Mouse (Mus musculus) embryonic facial prominence, embryonic 12.5 days (tissue): Measurements from ENCODE around the gene Orai3. TPM values are rescaled to one million over a fixed set of nuclear protein-coding genes. Genes with fewer than 3 reads are reported as not detected.
"Not testable (repeated sequence)": the region's sequence is repeated elsewhere in the genome, so short reads cannot be mapped to it uniquely, and the experiment has no call there.

Experiments
- ATAC-seq: fragments of 200-750 bp; cut with Nextera tagmentation; 2 replicates; pipeline ENCODE4 v1.8.0; 2017; ENCODE audit not compliant: insufficient number of reproducible peaks, insufficient read depth, low FRiP score, low TSS enrichment
- H3K27ac ChIP-seq: fragments of 300-500 bp; sonication (generic); 2 replicates; pipeline ENCODE4 v1.5.1; 2016; ENCODE audit warnings: mild to moderate bottlenecking
- H3K27me3 ChIP-seq: fragments of 300-500 bp; sonication (generic); 2 replicates; pipeline ENCODE4 v1.6.1; 2016; ENCODE audit warnings: mild to moderate bottlenecking, moderate library complexity
- H3K36me3 ChIP-seq: fragments of 300-500 bp; sonication (generic); 2 replicates; pipeline ENCODE4 v1.6.1; 2016; ENCODE audit warnings: mild to moderate bottlenecking
- H3K4me1 ChIP-seq: fragments of 300-500 bp; sonication (generic); 2 replicates; pipeline ENCODE4 v1.6.1; 2016
- H3K4me2 ChIP-seq: fragments of 300-500 bp; sonication (generic); replicated peaks from 2 replicates; pipeline ENCODE4 v1.6.1; 2016; ENCODE audit warnings: mild to moderate bottlenecking, moderate library complexity
- H3K4me3 ChIP-seq: fragments of 300-500 bp; sonication (generic); 2 replicates; pipeline ENCODE4 v1.5.1; 2016; ENCODE audit warnings: mild to moderate bottlenecking
- H3K9ac ChIP-seq: fragments of 300-500 bp; sonication (generic); 2 replicates; pipeline ENCODE4 v1.6.1; 2016; ENCODE audit warnings: mild to moderate bottlenecking, moderate library complexity
- H3K9me3 ChIP-seq: fragments of 300-500 bp; sonication (generic); 2 replicates; pipeline ENCODE4 v1.6.1; 2016; ENCODE audit warnings: mild to moderate bottlenecking, moderate library complexity
- WGBS: fragments of 180-500 bp; shearing (Covaris S2); methylation state at CpG from one replicate; pipeline ENCODE4 v1.1.7; 2016; 5-methylcytosine and 5-hydroxymethylcytosine counted together
- polyA plus RNA-seq: library from polyadenylated mRNA; unstranded; fragments of >200 nt; fragmentation: Nextera tagmentation; extraction: Ambion mirVana; gene quantifications from 2 replicates; pipeline ENCODE4 v1.2.1, GENCODE M21; 2016

The Orai3 gene
- polyA plus RNA-seq, 1 experiment from 2014 or later: 16.7 TPM

GRCm38 (mm10) chr7:127775837-127776236, 6.2 kb downstream of the Orai3 start:
- Histone ChIP-seq H3K4me2 (peak overlapping the region; percentile 86), H3K4me3 (peak overlapping the region; percentile 88), H3K27ac (peak overlapping the region; percentile 96), H3K36me3 (peaks cover 11% of the 10 kb centered on the region), H3K9ac (peak overlapping the region; percentile 95), H3K4me1 (peaks cover 15% of the 10 kb centered on the region)
- ATAC-seq, H3K27me3 ChIP-seq, H3K9me3 ChIP-seq: not testable (repeated sequence)
- 78% methylated on average over 7 of the region's 7 CpGs for WGBS

GRCm38 (mm10) chr7:127776426-127776825, 6.8 kb downstream of the Orai3 start, which contains the start of gene Setd1a:
TSS of gene Setd1a (plus strand) at chr7:127776670.
- Histone ChIP-seq H3K4me2 (peak within 1 kb of the TSS; percentile 86), H3K27ac (peak within 1 kb of the TSS; percentile 96), H3K27me3 (no peaks in the 10 kb centered on the region), H3K4me3 (peak within 1 kb of the TSS; percentile 88), H3K36me3 (peaks cover 17% of the 10 kb centered on the region), H3K9me3 (no peaks in the 10 kb centered on the region), H3K4me1 (peaks cover 9% of the 10 kb centered on the region), H3K9ac (peak within 1 kb of the TSS; percentile 95)
- 0 out of 2 replicates have a peak, but pooled peaks have one; percentile 49 for ATAC-seq
- under 1% methylated on average over 23 of the region's 23 CpGs for WGBS

- under 1% methylated on average over 70 of the region's 70 CpGs for WGBS
- H3K4me3 ChIP-seq: peak overlapping the region; percentile 88
- peak overlapping the region; percentile 86 for H3K4me2 ChIP-seq
- peak; percentile 79 for ATAC-seq
- H3K9me3 ChIP-seq: no peaks in the 10 kb centered on the region
- H3K27ac ChIP-seq: peak overlapping the region; percentile 96
- H3K36me3 ChIP-seq: peaks cover 22% of the 10 kb centered on the region
- H3K27me3 ChIP-seq: no peaks in the 10 kb centered on the region
- H3K4me1 ChIP-seq: peaks cover 8% of the 10 kb centered on the region
- H3K9ac ChIP-seq: peak overlapping the region; percentile 95
Observed at GRCm38 (mm10) chr7:127776878-127777473, 7.4 kb downstream of the Orai3 start.

GRCm38 (mm10) chr7:127777474-127778266, 8.1 kb downstream of the Orai3 start:
- Histone ChIP-seq H3K9me3 (no peaks in the 10 kb centered on the region), H3K9ac (peak overlapping the region; percentile 95), H3K4me2 (peak overlapping the region; percentile 86), H3K4me3 (peak overlapping the region; percentile 88), H3K4me1 (peaks cover 8% of the 10 kb centered on the region), H3K27ac (peak overlapping the region; percentile 96), H3K36me3 (peaks cover 29% of the 10 kb centered on the region), H3K27me3 (no peaks in the 10 kb centered on the region)
- 4% methylated on average over 49 of the region's 66 CpGs for WGBS
- ATAC-seq: peak; percentile 61

- H3K4me3 ChIP-seq: peak overlapping the region; percentile 88
- no peaks in the 10 kb centered on the region for H3K27me3 ChIP-seq
- no peak overlapping the region for H3K27ac ChIP-seq
- H3K4me2 ChIP-seq: peak overlapping the region; percentile 86
- ATAC-seq: no peak
- no peaks in the 10 kb centered on the region for H3K9me3 ChIP-seq
- H3K4me1 ChIP-seq: peaks cover 8% of the 10 kb centered on the region
- peak overlapping the region; percentile 95 for H3K9ac ChIP-seq
- H3K36me3 ChIP-seq: peaks cover 34% of the 10 kb centered on the region
- WGBS: 81% methylated on average over 4 of the region's 4 CpGs
Observed at GRCm38 (mm10) chr7:127778350-127778749, 8.7 kb downstream of the Orai3 start.

GRCm38 (mm10) chr7:127785308-127785707, 15.7 kb downstream of the Orai3 start, which contains the start of gene Gm49388:
TSS of gene Gm49388 (plus strand) at chr7:127785608.
- no peak within 1 kb of the TSS for H3K4me2 ChIP-seq
- ATAC-seq: no peak
- H3K27me3 ChIP-seq: no peaks in the 10 kb centered on the region
- H3K4me1 ChIP-seq: no peaks in the 10 kb centered on the region
- H3K36me3 ChIP-seq: peaks cover 96% of the 10 kb centered on the region
- no peak within 1 kb of the TSS for H3K4me3 ChIP-seq
- WGBS: 90% methylated on average over 7 of the region's 7 CpGs
- no peak within 1 kb of the TSS for H3K9ac ChIP-seq
- H3K27ac ChIP-seq: no peak within 1 kb of the TSS
- H3K9me3 ChIP-seq: no peaks in the 10 kb centered on the region

GRCm38 (mm10) chr7:127797076-127797845, 27.6 kb downstream of the Orai3 start:
- no peaks in the 10 kb centered on the region for H3K27me3 ChIP-seq
- peaks cover 5% of the 10 kb centered on the region; the same call in 1 of the 2 replicates for H3K4me1 ChIP-seq
- H3K27ac ChIP-seq: no peak overlapping the region
- H3K9ac ChIP-seq: no peak overlapping the region
- H3K36me3 ChIP-seq: peaks cover 84% of the 10 kb centered on the region
- no peaks in the 10 kb centered on the region for H3K9me3 ChIP-seq
- 93% methylated on average over 23 of the region's 23 CpGs for WGBS
- ATAC-seq: no peak
- H3K4me3 ChIP-seq: no peak overlapping the region
- H3K4me2 ChIP-seq: no peak overlapping the region

- no peak overlapping the region for H3K4me3 ChIP-seq
- H3K27me3 ChIP-seq: no peaks in the 10 kb centered on the region
- H3K36me3 ChIP-seq: peaks cover 80% of the 10 kb centered on the region
- WGBS: 83% methylated on average over 4 of the region's 4 CpGs
- no peak overlapping the region for H3K9ac ChIP-seq
- H3K27ac ChIP-seq: no peak overlapping the region
- H3K9me3 ChIP-seq: no peaks in the 10 kb centered on the region
- H3K4me1 ChIP-seq: peaks cover 5% of the 10 kb centered on the region; the same call in 1 of the 2 replicates
- H3K4me2 ChIP-seq: no peak overlapping the region
- ATAC-seq: no peak
Observed at GRCm38 (mm10) chr7:127798591-127798990, 29.0 kb downstream of the Orai3 start.

- H3K9ac ChIP-seq: no peak overlapping the region
- H3K27me3 ChIP-seq: no peaks in the 10 kb centered on the region
- no peak overlapping the region for H3K4me3 ChIP-seq
- WGBS: 90% methylated on average over 13 of the region's 13 CpGs
- H3K36me3 ChIP-seq: peaks cover 78% of the 10 kb centered on the region
- H3K27ac ChIP-seq: 0 out of 2 replicates have a peak overlapping the region, but pooled peaks have one; percentile 13
- no peaks in the 10 kb centered on the region for H3K9me3 ChIP-seq
- no peak overlapping the region for H3K4me2 ChIP-seq
- ATAC-seq: no peak
- H3K4me1 ChIP-seq: peaks cover 5% of the 10 kb centered on the region; the same call in 1 of the 2 replicates
Observed at GRCm38 (mm10) chr7:127799211-127799610, 29.6 kb downstream of the Orai3 start.

GRCm38 (mm10) chr7:127799738-127800137, 30.1 kb downstream of the Orai3 start:
- H3K4me1 ChIP-seq: peaks cover 5% of the 10 kb centered on the region; the same call in 1 of the 2 replicates
- H3K27ac ChIP-seq: peak overlapping the region; percentile 13; the same call in 1 of the 2 replicates
- WGBS: 86% methylated on average over 1 of the region's 1 CpGs
- peaks cover 74% of the 10 kb centered on the region for H3K36me3 ChIP-seq
- H3K27me3 ChIP-seq: no peaks in the 10 kb centered on the region
- no peak overlapping the region for H3K4me2 ChIP-seq
- H3K9me3 ChIP-seq: no peaks in the 10 kb centered on the region
- no peak overlapping the region for H3K9ac ChIP-seq
- ATAC-seq: no peak; the same call in 1 of the 2 replicates
- H3K4me3 ChIP-seq: no peak overlapping the region

- no peaks in the 10 kb centered on the region for H3K27me3 ChIP-seq
- H3K9me3 ChIP-seq: no peaks in the 10 kb centered on the region
- peaks cover 5% of the 10 kb centered on the region; the same call in 1 of the 2 replicates for H3K4me1 ChIP-seq
- H3K27ac ChIP-seq: peak within 1 kb of the TSS; percentile 50; the same call in 1 of the 2 replicates
- peak within 1 kb of the TSS; percentile 35 for H3K4me2 ChIP-seq
- 0 out of 2 replicates have a peak within 1 kb of the TSS, but pooled peaks have one; percentile 21 for H3K4me3 ChIP-seq
- no peak within 1 kb of the TSS for H3K9ac ChIP-seq
- WGBS: 24% methylated on average over 6 of the region's 6 CpGs
- H3K36me3 ChIP-seq: peaks cover 67% of the 10 kb centered on the region
- ATAC-seq: peak; percentile 75; the same call in 1 of the 2 replicates
Observed at GRCm38 (mm10) chr7:127800435-127801009, 30.9 kb downstream of the Orai3 start, which contains the start of gene Hsd3b7. TSS of gene Hsd3b7 (plus strand) at chr7:127800604.
